Mouse (Mus musculus): ENCODE measurements around the gene Opcml.

GRCm38 (mm10) chr9:28535006-28535405 lies 744.4 kb downstream of the Opcml start:
- TF ChIP-seq EP300 (IDR thresholded peaks at IDR 0.05; ENCODE audit: low read depth), result no peak
- TF ChIP-seq CTCF (IDR thresholded peaks at IDR 0.05; ENCODE audit: low read depth), result no peak
